Mouse (Mus musculus) forebrain, embryonic 12.5 days (tissue): ENCODE measurements around the gene Fnip1. TPM values are rescaled to one million over a fixed set of nuclear protein-coding genes. Genes with fewer than 3 reads are reported as not detected.
"Not testable (repeated sequence)": the region's sequence is repeated elsewhere in the genome, so short reads cannot be mapped to it uniquely, and the experiment has no call there.

ENCODE experiments used
- ATAC-seq: fragments of 200-750 bp; cut with Nextera tagmentation; 2 replicates; pipeline ENCODE4 v1.8.0; 2017; ENCODE audit warnings: moderate TSS enrichment; ENCODE audit not compliant: low FRiP score
- H3K27ac ChIP-seq: fragments of 300-500 bp; sonication (generic); 2 replicates; pipeline ENCODE4 v1.5.1; 2016; ENCODE audit warnings: mild to moderate bottlenecking
- H3K27me3 ChIP-seq: fragments of 300-500 bp; sonication (generic); 2 replicates; pipeline ENCODE4 v1.6.1; 2016; ENCODE audit warnings: mild to moderate bottlenecking
- H3K36me3 ChIP-seq: fragments of 300-500 bp; sonication (generic); replicated peaks from 2 replicates; pipeline ENCODE4 v1.6.1; 2016; ENCODE audit warnings: mild to moderate bottlenecking
- H3K4me1 ChIP-seq: fragments of 300-500 bp; sonication (generic); 2 replicates; pipeline ENCODE4 v1.6.1; 2016
- H3K4me2 ChIP-seq: fragments of 300-500 bp; sonication (generic); 2 replicates; pipeline ENCODE4 v1.6.1; 2016; ENCODE audit warnings: mild to moderate bottlenecking, moderate library complexity
- H3K4me3 ChIP-seq: fragments of 300-500 bp; sonication (generic); replicated peaks from 2 replicates; pipeline ENCODE4 v1.5.1; 2016; ENCODE audit warnings: mild to moderate bottlenecking
- H3K9ac ChIP-seq: fragments of 300-500 bp; sonication (generic); 2 replicates; pipeline ENCODE4 v1.6.1; 2016; ENCODE audit warnings: mild to moderate bottlenecking
- H3K9me3 ChIP-seq: fragments of 300-500 bp; sonication (generic); 2 replicates; pipeline ENCODE4 v1.6.1; 2016
- WGBS: fragments of 180-500 bp; shearing (Covaris S2); methylation state at CpG from one replicate; pipeline ENCODE4 v1.1.7; 2016; 5-methylcytosine and 5-hydroxymethylcytosine counted together
- polyA plus RNA-seq: library from polyadenylated mRNA; unstranded; fragments of >200 nt; fragmentation: Nextera tagmentation; extraction: Ambion mirVana; gene quantifications from 2 replicates; pipeline ENCODE4 v1.2.1, GENCODE M21; 2016

Fnip1 gene
- polyA plus RNA-seq, 1 experiment from 2014 or later, result 12.4 TPM

DNA sequence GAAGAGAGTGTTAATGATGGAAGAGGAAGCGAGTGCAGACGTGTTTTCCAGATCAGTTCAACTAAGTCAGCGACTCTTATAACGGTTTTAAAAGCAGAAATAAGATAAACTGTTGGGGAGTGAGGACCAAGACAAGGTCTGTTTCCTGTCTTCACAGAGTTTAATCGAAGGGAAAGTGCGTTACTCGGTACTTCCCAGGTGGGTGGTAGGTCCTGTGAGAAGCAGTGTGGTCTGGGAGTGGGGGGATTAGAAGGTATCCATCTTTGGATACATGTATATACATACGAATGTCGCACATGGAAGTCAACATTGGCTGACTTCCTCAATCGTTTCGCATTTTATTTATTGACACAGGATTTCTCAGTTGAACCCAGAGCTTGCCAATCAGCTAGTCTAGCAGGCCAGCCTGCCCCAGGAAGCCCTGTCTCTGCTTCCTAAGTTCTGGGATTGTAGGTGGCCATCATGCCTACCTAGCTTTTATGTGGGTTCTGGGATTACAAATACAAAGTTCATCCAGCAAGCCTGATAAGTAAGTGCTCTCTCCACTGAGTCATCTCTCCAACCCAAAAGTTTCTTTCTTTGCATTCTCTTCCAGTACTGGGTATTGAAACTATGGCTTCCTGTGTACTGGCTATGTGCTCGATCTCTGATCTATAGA is 10.2 kb upstream of the Fnip1 start:
- H3K9ac ChIP-seq, result no peak overlapping the region
- H3K4me2 ChIP-seq, result no peak overlapping the region
- 84% methylated on average over 12 of the region's 12 CpGs for WGBS
- no peak overlapping the region for H3K27ac ChIP-seq
- H3K4me1 ChIP-seq, result no peaks in the 10 kb centered on the region
- no peak overlapping the region for H3K4me3 ChIP-seq
- H3K36me3 ChIP-seq, result no peaks in the 10 kb centered on the region
- no peaks in the 10 kb centered on the region for H3K9me3 ChIP-seq
- ATAC-seq, result no peak
- no peaks in the 10 kb centered on the region for H3K27me3 ChIP-seq

DNA sequence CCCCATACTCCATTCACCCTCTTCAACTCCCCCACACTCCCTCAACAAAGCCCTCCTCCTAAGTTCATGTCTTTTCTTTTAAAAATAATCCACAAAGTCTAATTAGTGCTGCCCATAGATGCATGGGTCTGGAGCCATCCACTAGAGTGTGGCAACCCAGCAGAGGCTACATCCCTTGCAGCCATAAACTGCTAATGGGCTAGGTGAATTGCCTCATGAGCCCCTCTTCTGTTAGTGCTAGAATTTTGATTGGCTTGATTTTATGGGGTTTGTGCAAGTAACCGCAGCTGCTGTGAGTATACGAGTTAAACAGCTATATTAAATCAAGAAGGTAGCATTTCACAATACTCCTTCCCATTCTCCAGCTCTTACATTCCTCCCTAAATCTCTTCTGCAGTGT is 8.8 kb upstream of the Fnip1 start:
- no peak overlapping the region for H3K4me2 ChIP-seq
- no peak overlapping the region for H3K9ac ChIP-seq
- 83% methylated on average over 2 of the region's 2 CpGs for WGBS
- no peak overlapping the region for H3K27ac ChIP-seq
- no peaks in the 10 kb centered on the region for H3K27me3 ChIP-seq
- no peak for ATAC-seq
- H3K9me3 ChIP-seq, result no peaks in the 10 kb centered on the region
- H3K4me1 ChIP-seq, result no peaks in the 10 kb centered on the region
- no peaks in the 10 kb centered on the region for H3K36me3 ChIP-seq
- H3K4me3 ChIP-seq, result no peak overlapping the region

DNA sequence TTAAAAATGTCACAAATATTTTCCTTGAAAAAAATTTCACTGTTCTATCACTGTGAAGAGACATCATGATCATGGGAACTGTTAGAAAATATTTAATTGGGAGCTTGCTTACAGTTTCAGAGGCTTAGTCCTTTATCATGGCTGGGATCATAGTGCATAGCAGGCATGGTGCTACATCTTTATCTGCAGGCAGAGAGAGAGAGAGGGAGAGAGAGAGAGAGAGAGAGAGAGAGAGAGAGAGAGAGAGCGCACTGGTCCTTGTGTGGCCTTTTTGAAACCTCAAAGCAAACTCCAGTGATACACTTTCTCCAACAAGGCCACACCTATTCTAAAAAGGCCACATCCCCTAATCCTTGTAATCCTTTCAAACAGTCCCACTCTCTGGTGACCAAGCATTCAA is 2.2 kb upstream of the Fnip1 start:
- Histone ChIP-seq H3K4me1 (peaks cover 18% of the 10 kb centered on the region), H3K9me3 (no peaks in the 10 kb centered on the region), H3K4me2 (no peak overlapping the region), H3K27ac (no peak overlapping the region), H3K4me3 (no peak overlapping the region), H3K36me3 (no peaks in the 10 kb centered on the region), H3K27me3 (no peaks in the 10 kb centered on the region), H3K9ac (no peak overlapping the region)
- WGBS, result 100% methylated on average over 1 of the region's 1 CpGs
- ATAC-seq, result no peak

DNA sequence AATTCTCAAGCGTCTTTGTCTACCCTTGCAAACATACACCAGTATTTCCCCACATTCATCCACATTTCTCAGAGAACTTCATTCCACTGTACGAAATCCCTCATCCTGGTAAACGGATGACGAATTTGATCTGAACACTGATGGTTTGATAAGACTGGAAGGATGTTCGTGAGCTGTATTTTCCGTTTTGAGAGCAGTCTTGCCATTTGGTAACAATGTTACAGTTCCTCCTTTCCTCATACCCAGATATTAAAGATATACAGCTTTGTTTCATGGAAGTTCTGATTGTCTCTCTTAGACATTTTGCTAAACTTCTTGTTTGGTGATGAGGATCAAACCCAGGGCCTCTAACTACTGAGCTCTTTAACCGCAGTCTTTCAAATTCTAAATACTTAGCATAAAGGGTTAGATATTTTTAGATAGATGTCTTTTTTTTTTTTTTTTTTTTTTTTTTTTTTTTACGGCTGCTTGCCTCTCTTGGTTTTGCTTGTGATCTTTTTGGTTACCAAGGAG is 633 bp upstream of the Fnip1 start:
- 65% methylated on average over 8 of the region's 8 CpGs for WGBS
- Histone ChIP-seq H3K4me1 (peaks cover 18% of the 10 kb centered on the region), H3K36me3 (no peaks in the 10 kb centered on the region), H3K27ac (no peak overlapping the region), H3K9ac (no peak overlapping the region), H3K4me3 (peak overlapping the region; percentile 95), H3K9me3 (no peaks in the 10 kb centered on the region), H3K27me3 (no peaks in the 10 kb centered on the region), H3K4me2 (peak overlapping the region; percentile 41)
- no peak for ATAC-seq

DNA sequence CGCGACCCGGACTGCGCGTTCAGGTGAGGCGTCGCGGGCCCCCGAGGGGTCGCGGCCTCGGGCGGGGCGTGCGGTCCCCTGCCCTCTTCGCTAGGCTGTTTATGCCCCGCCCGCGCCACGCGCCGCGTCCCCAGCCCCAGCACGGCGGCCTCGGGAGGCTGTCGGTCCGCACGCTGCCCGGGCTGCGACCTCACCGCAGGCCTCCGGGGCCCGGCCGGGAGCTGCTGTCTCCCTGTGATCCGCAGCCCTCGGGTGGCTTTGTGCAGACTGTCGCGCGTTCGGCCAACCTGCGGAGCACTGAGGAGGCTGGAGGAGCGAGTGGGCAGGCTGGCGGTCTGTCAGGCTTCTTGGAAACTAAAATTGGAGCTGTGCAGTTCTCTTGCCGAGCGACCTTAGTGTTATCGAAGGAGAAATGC is 375 bp downstream of the Fnip1 start:
- no peak; the same call in none of the 2 replicates for ATAC-seq
- WGBS, result under 1% methylated on average over 47 of the region's 47 CpGs

DNA sequence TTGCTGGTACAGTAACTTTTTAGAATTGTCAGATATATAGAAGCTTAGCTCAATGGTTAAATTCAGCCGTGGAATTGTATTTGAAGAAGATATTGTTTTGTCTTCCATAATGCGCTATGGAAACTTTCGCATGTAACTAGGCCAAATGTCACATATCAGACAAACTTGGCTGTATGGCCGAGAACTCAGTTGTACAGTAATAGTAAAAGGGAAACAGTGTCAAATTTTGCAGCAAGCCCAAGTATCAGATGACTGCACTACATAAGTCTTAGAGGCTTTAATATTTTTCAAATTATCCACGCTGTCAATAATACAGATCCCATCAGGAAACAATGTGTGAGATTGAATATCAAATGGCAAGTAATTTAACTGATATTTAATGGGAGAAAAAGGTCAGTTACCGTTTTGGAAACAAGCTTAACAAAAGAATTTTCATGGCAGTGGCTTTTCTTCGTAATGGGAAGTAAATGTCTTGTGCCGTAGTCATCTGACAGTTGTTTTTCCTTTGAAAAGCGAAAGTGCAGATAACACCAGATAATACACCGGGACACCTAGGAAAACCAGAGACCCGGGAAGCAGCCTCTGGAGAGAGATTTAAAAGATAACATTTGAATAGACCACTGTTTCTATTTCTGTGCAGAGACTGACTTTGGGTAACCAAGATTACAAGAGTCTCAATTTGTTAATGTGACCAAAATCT is 1.1 kb downstream of the Fnip1 start:
- Histone ChIP-seq H3K36me3 (no peaks in the 10 kb centered on the region), H3K4me1 (peaks cover 18% of the 10 kb centered on the region), H3K27me3 (no peaks in the 10 kb centered on the region), H3K27ac (no peak overlapping the region), H3K9ac (peak overlapping the region; percentile 93), H3K9me3 (no peaks in the 10 kb centered on the region), H3K4me2 (peak overlapping the region; percentile 73), H3K4me3 (peak overlapping the region; percentile 95)
- ATAC-seq, result no peak
- 54% methylated on average over 11 of the region's 11 CpGs for WGBS

More for the DNA sequence above, 375 bp downstream of the Fnip1 start:
- Histone ChIP-seq H3K27ac (peak overlapping the region; percentile 85), H3K4me1 (peaks cover 18% of the 10 kb centered on the region), H3K27me3 (no peaks in the 10 kb centered on the region), H3K4me3 (peak overlapping the region; percentile 95), H3K9ac (peak overlapping the region; percentile 93), H3K9me3 (no peaks in the 10 kb centered on the region), H3K4me2 (peak overlapping the region; percentile 73), H3K36me3 (no peaks in the 10 kb centered on the region)

DNA sequence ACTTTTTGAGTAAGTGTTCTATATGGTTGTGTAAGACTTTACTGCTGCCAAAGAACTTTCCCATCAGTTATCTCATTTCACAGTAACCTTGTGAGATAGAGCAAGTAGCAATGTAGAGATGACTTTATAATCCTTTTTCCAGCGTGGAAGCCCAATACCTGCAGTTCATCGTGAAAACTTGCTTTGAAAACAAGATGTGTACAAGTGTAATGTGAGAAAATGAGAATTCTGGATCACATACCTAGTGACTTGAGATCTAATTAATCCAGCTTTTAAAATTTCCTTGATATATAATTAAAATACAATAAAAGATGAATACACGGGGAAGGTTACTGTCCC is 1.7 kb downstream of the Fnip1 start:
- Histone ChIP-seq H3K27ac (no peak overlapping the region), H3K9me3 (no peaks in the 10 kb centered on the region), H3K9ac (no peak overlapping the region), H3K4me3 (peak overlapping the region; percentile 95), H3K36me3 (no peaks in the 10 kb centered on the region), H3K27me3 (no peaks in the 10 kb centered on the region), H3K4me1 (peaks cover 18% of the 10 kb centered on the region), H3K4me2 (peak overlapping the region; percentile 73)
- no peak for ATAC-seq
- WGBS, result 74% methylated on average over 3 of the region's 3 CpGs

DNA sequence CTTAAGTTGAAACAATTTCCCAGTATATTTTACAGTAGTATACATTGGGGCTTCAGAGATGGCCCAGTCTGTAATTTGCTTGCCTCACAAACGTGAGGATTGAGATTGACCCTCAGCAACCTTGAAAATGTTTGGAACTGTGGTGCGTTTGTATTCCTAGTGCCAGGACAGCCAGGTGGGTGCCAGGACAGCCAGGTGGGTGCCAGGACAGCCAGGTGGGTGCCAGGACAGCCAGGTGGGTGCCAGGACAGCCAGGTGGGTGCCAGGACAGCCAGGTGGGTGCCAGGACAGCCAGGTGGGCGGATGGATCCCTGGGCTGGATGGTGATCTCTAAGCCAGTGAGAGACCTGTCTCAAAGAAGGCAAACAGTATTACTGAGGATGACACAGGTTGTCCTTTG is 12.8 kb downstream of the Fnip1 start:
- 84% methylated on average over 3 of the region's 3 CpGs for WGBS
- not testable (repeated sequence) for H3K4me2 ChIP-seq, H3K36me3 ChIP-seq, H3K4me3 ChIP-seq, H3K27me3 ChIP-seq, H3K4me1 ChIP-seq, ATAC-seq, H3K9me3 ChIP-seq, H3K9ac ChIP-seq, H3K27ac ChIP-seq

DNA sequence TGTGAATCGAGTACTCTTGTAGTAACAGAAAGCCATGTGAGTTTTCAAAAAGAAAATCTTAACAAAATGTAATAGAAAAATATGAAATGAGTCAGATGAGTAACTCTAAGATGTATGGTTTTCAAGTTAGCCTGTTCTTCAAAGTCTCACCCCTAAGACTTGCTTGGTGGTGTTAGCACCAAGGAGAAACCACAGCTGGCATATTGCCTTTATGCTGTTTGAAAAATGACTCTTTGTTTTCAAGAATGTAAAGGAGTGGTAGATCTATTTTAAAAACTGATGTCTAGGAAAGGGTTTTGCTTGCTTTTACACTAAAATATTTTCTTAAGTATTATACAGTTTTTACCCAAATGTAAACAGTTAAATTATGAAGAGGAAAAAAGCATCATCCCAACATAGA is 16.5 kb downstream of the Fnip1 start:
- H3K36me3 ChIP-seq, result no peaks in the 10 kb centered on the region
- no peak overlapping the region for H3K9ac ChIP-seq
- H3K4me1 ChIP-seq, result no peaks in the 10 kb centered on the region
- H3K27me3 ChIP-seq, result no peaks in the 10 kb centered on the region
- H3K9me3 ChIP-seq, result no peaks in the 10 kb centered on the region
- 93% methylated on average over 1 of the region's 1 CpGs for WGBS
- no peak for ATAC-seq
- H3K27ac ChIP-seq, result no peak overlapping the region
- H3K4me3 ChIP-seq, result no peak overlapping the region
- no peak overlapping the region for H3K4me2 ChIP-seq

DNA sequence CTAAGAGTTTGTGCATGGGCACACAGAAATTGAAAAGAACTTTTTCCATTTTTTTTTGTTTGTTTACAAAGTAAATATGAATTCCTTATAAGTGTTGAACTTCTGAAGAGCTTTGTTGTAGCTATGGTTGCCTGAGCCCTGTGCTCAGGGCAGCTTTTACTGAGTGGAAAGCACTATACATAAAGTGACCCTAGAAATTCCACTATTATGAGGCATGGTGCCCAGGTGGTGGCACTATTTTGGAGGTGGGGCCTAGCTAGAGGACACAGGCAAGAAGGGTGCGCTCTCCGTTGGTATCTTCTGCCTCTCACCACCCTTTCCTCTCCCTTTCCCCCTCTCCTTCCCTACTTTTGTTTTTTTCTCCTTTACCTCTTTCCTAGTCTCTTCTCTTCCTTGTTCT is 18.9 kb downstream of the Fnip1 start:
- H3K4me2 ChIP-seq, result no peak overlapping the region
- 75% methylated on average over 2 of the region's 2 CpGs for WGBS
- no peak for ATAC-seq
- H3K4me3 ChIP-seq, result no peak overlapping the region
- H3K27me3 ChIP-seq, result no peaks in the 10 kb centered on the region
- no peaks in the 10 kb centered on the region for H3K4me1 ChIP-seq
- H3K9ac ChIP-seq, result no peak overlapping the region
- H3K36me3 ChIP-seq, result no peaks in the 10 kb centered on the region
- no peak overlapping the region for H3K27ac ChIP-seq
- H3K9me3 ChIP-seq, result no peaks in the 10 kb centered on the region

DNA sequence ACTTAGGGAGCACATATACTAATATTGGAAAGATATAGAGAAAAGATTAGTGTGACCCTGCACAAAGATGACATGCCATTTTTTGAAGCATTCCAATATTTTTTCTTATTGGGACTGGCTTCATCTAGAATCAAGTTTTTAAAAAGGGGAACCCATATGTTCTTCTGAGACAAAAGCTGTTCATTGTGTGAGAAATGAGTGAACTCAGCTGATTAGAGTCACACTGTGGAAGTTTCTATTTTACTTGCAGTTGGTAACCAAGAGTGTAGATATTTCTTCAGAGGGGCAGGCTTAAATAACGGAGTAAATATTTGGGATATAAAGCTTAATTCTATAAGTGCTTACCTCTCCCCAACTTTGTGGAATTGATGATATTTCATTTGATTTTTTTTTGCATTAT is 20.2 kb downstream of the Fnip1 start:
- no peak overlapping the region for H3K9ac ChIP-seq
- WGBS, result 98% methylated on average over 1 of the region's 1 CpGs
- H3K9me3 ChIP-seq, result no peaks in the 10 kb centered on the region

DNA sequence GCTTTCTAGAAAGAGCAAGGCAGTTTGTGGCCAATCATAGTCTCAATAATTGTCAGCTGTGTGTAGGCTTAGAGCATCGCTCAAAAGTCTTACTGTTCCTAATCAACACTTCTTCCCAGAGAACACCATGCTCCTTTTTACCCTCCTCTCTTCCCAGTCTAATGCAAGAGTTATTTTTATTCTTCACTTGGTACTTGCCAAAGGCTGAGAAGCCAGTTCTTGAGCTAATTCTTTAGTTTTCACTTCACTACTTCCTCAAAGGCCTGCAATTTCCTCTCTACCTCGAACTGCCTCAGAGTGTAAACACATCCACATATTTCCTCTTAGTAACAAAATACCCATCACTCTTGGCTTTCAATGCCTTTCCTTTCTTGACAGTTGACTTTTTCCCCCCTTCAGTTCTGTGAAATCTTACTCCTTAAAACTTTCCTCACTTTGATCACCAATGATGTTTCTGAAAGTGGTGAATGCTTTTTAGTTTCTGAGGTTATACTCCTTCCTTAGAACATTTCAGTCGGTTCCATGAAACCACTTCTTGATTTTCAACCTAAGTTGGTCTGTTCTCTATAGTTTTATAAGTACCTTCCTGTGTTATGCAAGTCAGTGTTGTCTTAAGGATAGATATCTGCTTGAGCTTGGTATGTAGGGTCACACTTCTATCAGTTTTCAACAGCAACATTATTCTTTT is 26.7 kb downstream of the Fnip1 start:
- Histone ChIP-seq H3K36me3 (peaks cover 9% of the 10 kb centered on the region), H3K4me2 (no peak overlapping the region), H3K4me3 (no peak overlapping the region), H3K4me1 (no peaks in the 10 kb centered on the region), H3K27me3 (no peaks in the 10 kb centered on the region), H3K27ac (no peak overlapping the region), H3K9me3 (no peaks in the 10 kb centered on the region), H3K9ac (no peak overlapping the region)
- no peak for ATAC-seq
- 77% methylated on average over 3 of the region's 3 CpGs for WGBS

More for the DNA sequence above, 20.2 kb downstream of the Fnip1 start:
- Histone ChIP-seq H3K27ac (no peak overlapping the region), H3K4me3 (no peak overlapping the region), H3K4me2 (no peak overlapping the region), H3K36me3 (no peaks in the 10 kb centered on the region), H3K27me3 (no peaks in the 10 kb centered on the region), H3K4me1 (no peaks in the 10 kb centered on the region)
- ATAC-seq, result no peak
